Mouse (Mus musculus): ENCODE data around the gene Myo1b. TPM values are rescaled to one million over a fixed set of nuclear protein-coding genes. Genes with fewer than 3 reads are reported as not detected.

Gene Myo1b
- total RNA-seq, 2 experiments from 2014 or later = 10.7 to 14.6 TPM

GRCm38 (mm10) chr1:51728816-51729215 is 187.1 kb downstream of the Myo1b start:
- no peak for DNase-seq

DNA sequence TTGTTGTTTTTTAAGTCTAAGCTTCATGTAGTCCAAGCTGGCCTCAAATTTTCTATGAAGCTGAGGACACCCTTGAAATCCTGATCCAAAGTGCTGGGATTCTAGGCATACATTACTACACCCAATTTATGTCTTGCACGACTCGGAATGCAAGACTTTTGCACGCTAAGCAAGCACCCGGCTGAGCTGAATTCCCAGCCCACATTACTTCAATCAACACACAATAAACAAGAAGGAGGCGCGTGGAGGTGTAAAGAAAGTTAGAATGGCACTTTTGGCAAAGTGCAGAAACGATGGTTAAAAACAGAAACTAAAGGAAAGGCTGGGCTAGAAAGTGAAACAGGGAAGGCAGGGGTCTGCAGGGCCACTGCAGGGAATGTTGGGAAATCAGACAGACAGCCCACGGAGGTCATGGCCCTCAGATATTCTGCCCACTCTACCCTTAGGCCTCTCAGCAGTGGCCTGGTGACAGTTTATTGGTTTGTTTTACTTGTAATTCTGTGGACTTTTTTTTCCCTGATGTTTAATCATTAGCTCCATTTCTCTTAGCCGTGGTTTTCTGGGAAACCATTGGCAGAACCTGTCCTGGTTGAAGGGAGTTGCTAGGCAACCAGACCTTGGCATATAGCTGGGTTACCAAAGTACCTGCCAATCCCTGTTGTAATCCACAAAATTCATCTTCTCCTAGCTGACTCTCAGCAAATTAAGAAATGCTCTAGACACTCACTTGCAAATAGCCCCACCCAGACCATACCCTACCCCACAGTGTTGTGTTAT is 195.8 kb downstream of the Myo1b start:
- no peak for DNase-seq

DNA sequence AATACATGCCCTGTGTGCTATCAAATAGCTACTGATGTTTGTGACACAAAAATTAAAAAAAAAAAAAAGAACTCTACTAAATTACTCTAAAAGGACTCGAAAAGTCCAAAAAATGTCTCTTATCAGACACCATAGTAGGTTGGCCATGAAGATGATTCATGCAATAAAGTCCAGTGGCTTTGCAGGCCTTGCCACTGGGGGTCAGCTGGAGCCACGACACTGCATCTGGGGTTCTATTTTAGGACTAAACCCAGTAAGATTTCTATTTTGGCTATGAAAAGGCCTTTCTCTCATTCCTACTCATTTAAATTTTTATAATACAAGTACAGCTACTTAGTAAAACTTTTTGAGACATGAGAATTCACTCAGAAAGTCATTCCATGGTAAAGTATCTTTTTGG is 205.0 kb downstream of the Myo1b start:
- no peak for DNase-seq

- DNase-seq = no peak
These were observed 209.8 kb downstream of the Myo1b start for GRCm38 (mm10) chr1:51706106-51706505.

DNA sequence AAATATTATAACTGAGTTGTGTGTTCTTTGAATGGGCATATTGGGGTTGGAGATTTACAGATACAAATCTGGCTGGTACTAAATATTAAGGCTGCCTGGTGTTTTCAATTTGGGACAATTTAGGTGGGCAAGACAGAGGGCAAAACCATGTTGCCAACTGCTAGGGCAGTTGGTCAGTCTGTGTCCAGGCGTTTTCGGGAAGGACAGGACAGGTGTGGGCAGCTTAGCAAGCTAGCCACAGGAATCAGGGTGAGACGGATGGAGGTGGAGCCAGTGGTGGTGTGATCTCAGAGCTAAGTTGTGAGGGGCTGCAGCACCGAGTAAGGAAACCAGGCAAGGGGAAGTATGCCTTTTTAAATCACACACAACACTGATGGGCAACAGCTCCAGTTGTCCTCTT is 211.3 kb downstream of the Myo1b start:
- no peak for DNase-seq

Other genes starting within 250 kb of the Myo1b start
- not detected for gene Stat4, start 71.1 kb upstream of the Myo1b start, total RNA-seq (2021)
- gene Stat1, start 203.4 kb upstream of the Myo1b start, total RNA-seq (2021) = 10 to 100 TPM; 12.2 to 13.4 TPM